Mouse (Mus musculus) kidney, embryonic 15.5 days (tissue): Measurements from ENCODE around the gene Rnf224. TPM values are rescaled to one million over a fixed set of nuclear protein-coding genes. Genes with fewer than 3 reads are reported as not detected.
A peak's percentile ranks its signal among the peaks of the same experiment; 100 is the strongest.

Experiments
- ATAC-seq: fragments of 200-750 bp; cut with Nextera tagmentation; replicated peaks from 2 replicates; pipeline ENCODE4 v1.8.0; 2017; ENCODE audit warnings: moderate TSS enrichment; ENCODE audit not compliant: low FRiP score
- H3K27ac ChIP-seq: fragments of 300-500 bp; sonication (generic); 2 replicates; pipeline ENCODE4 v1.5.1; 2015; ENCODE audit warnings: mild to moderate bottlenecking, inconsistent platforms
- H3K27me3 ChIP-seq: fragments of 300-500 bp; sonication (generic); 2 replicates; pipeline ENCODE4 v1.6.1; 2015; ENCODE audit warnings: inconsistent platforms
- H3K36me3 ChIP-seq: fragments of 300-500 bp; sonication (generic); 2 replicates; pipeline ENCODE4 v1.6.1; 2015; ENCODE audit warnings: inconsistent platforms
- H3K4me1 ChIP-seq: fragments of 300-500 bp; sonication (generic); 2 replicates; pipeline ENCODE4 v1.6.1; 2015; ENCODE audit warnings: inconsistent platforms
- H3K4me2 ChIP-seq: fragments of 300-500 bp; sonication (generic); 2 replicates; pipeline ENCODE4 v1.6.1; 2015; ENCODE audit warnings: moderate library complexity, mild to moderate bottlenecking, inconsistent platforms
- H3K4me3 ChIP-seq: fragments of 300-500 bp; sonication (generic); replicated peaks from 2 replicates; pipeline ENCODE4 v1.5.1; 2015; ENCODE audit warnings: mild to moderate bottlenecking, inconsistent platforms
- H3K9ac ChIP-seq: fragments of 300-500 bp; sonication (generic); 2 replicates; pipeline ENCODE4 v1.6.1; 2015; ENCODE audit warnings: mild to moderate bottlenecking, inconsistent platforms
- H3K9me3 ChIP-seq: fragments of 300-500 bp; sonication (generic); replicated peaks from 2 replicates; pipeline ENCODE4 v1.6.1; 2016; ENCODE audit warnings: inconsistent platforms
- WGBS: fragments of 180-500 bp; shearing (Covaris S2); methylation state at CpG from one replicate; pipeline ENCODE4 v1.1.7; 2015; ENCODE audit warnings: mixed read lengths; 5-methylcytosine and 5-hydroxymethylcytosine counted together
- polyA plus RNA-seq: library from polyadenylated mRNA; unstranded; fragments of >200 nt; fragmentation: Nextera tagmentation; extraction: Ambion mirVana; gene quantifications from 2 replicates; pipeline ENCODE4 v1.2.1, GENCODE M21; 2015

The Rnf224 gene
- polyA plus RNA-seq, result 0.31 and 0.41 TPM in 2 replicates

- no peaks in the 10 kb centered on the region for H3K36me3 ChIP-seq
- no peaks in the 10 kb centered on the region for H3K9me3 ChIP-seq
- no peak within 1 kb of the TSS for H3K27ac ChIP-seq
- ATAC-seq, result no peak
- H3K4me2 ChIP-seq, result no peak within 1 kb of the TSS
- H3K27me3 ChIP-seq, result peaks cover 8% of the 10 kb centered on the region
- no peak within 1 kb of the TSS for H3K4me3 ChIP-seq
- 31% methylated on average over 8 of the region's 8 CpGs for WGBS
- no peak within 1 kb of the TSS for H3K9ac ChIP-seq
- H3K4me1 ChIP-seq, result peaks cover 24% of the 10 kb centered on the region
These were observed at the start of gene Rnf224 for GRCm38 (mm10) chr2:25236614-25237013. TSS of gene Rnf224 (minus strand) at chr2:25236787.

GRCm38 (mm10) chr2:25286314-25286713, 49.7 kb upstream of the Rnf224 start:
- H3K9ac ChIP-seq, result no peak overlapping the region
- H3K4me1 ChIP-seq, result peaks cover 21% of the 10 kb centered on the region
- ATAC-seq, result no peak
- no peak overlapping the region for H3K4me3 ChIP-seq
- 76% methylated on average over 1 of the region's 1 CpGs for WGBS
- H3K36me3 ChIP-seq, result peaks cover 50% of the 10 kb centered on the region
- peak overlapping the region; percentile 61; the same call in 1 of the 2 replicates for H3K27ac ChIP-seq
- H3K4me2 ChIP-seq, result no peak overlapping the region
- peaks cover 37% of the 10 kb centered on the region for H3K27me3 ChIP-seq
- H3K9me3 ChIP-seq, result no peaks in the 10 kb centered on the region

GRCm38 (mm10) chr2:25285551-25285950, 49.0 kb upstream of the Rnf224 start:
- H3K27ac ChIP-seq, result 0 out of 2 replicates have a peak overlapping the region, but pooled peaks have one; percentile 61
- no peak for ATAC-seq
- no peaks in the 10 kb centered on the region for H3K9me3 ChIP-seq
- H3K36me3 ChIP-seq, result peaks cover 57% of the 10 kb centered on the region
- H3K9ac ChIP-seq, result no peak overlapping the region
- H3K27me3 ChIP-seq, result peaks cover 29% of the 10 kb centered on the region
- H3K4me2 ChIP-seq, result no peak overlapping the region
- WGBS, result 90% methylated on average over 2 of the region's 2 CpGs
- H3K4me1 ChIP-seq, result peaks cover 13% of the 10 kb centered on the region
- H3K4me3 ChIP-seq, result no peak overlapping the region

- H3K4me2 ChIP-seq, result no peak overlapping the region
- H3K27me3 ChIP-seq, result no peaks in the 10 kb centered on the region
- no peak overlapping the region for H3K27ac ChIP-seq
- H3K36me3 ChIP-seq, result peaks cover 98% of the 10 kb centered on the region
- H3K9ac ChIP-seq, result no peak overlapping the region
- no peak overlapping the region for H3K4me3 ChIP-seq
- H3K4me1 ChIP-seq, result peaks cover 3% of the 10 kb centered on the region; the same call in 1 of the 2 replicates
- WGBS, result 66% methylated on average over 13 of the region's 13 CpGs
- no peak; the same call in 1 of the 2 replicates for ATAC-seq
- no peaks in the 10 kb centered on the region for H3K9me3 ChIP-seq
These were observed 42.6 kb upstream of the Rnf224 start for GRCm38 (mm10) chr2:25278928-25279882.

GRCm38 (mm10) chr2:25273010-25273409, 36.4 kb upstream of the Rnf224 start:
- no peaks in the 10 kb centered on the region for H3K27me3 ChIP-seq

GRCm38 (mm10) chr2:25272515-25272914, 35.9 kb upstream of the Rnf224 start:
- peak; percentile 65 for ATAC-seq
- peak overlapping the region; percentile 93 for H3K4me2 ChIP-seq
- peak overlapping the region; percentile 87 for H3K9ac ChIP-seq
- H3K9me3 ChIP-seq, result no peaks in the 10 kb centered on the region
- under 1% methylated on average over 28 of the region's 29 CpGs for WGBS
- H3K27me3 ChIP-seq, result no peaks in the 10 kb centered on the region
- H3K4me1 ChIP-seq, result peaks cover 30% of the 10 kb centered on the region
- peak overlapping the region; percentile 61 for H3K27ac ChIP-seq
- H3K36me3 ChIP-seq, result peaks cover 67% of the 10 kb centered on the region
- peak overlapping the region; percentile 73 for H3K4me3 ChIP-seq

More at GRCm38 (mm10) chr2:25273010-25273409, 36.4 kb upstream of the Rnf224 start:
- 0 out of 2 replicates have a peak overlapping the region, but pooled peaks have one; percentile 61 for H3K27ac ChIP-seq
- H3K9me3 ChIP-seq, result no peaks in the 10 kb centered on the region
- peak overlapping the region; percentile 73 for H3K4me3 ChIP-seq
- H3K9ac ChIP-seq, result peak overlapping the region; percentile 87
- peak overlapping the region; percentile 93 for H3K4me2 ChIP-seq
- no peak for ATAC-seq
- WGBS, result 29% methylated on average over 16 of the region's 16 CpGs
- peaks cover 30% of the 10 kb centered on the region for H3K4me1 ChIP-seq
- H3K36me3 ChIP-seq, result peaks cover 72% of the 10 kb centered on the region

GRCm38 (mm10) chr2:25271827-25272511, 35.4 kb upstream of the Rnf224 start, which contains the start of the genes Ssna1 and Anapc2:
TSS of gene Ssna1 (minus strand) at chr2:25272438.
TSS of gene Anapc2 (plus strand) at chr2:25272478.
- H3K9me3 ChIP-seq, result no peaks in the 10 kb centered on the region
- H3K36me3 ChIP-seq, result peaks cover 61% of the 10 kb centered on the region
- H3K27me3 ChIP-seq, result no peaks in the 10 kb centered on the region
- peak within 1 kb of the TSS; percentile 73 for H3K4me3 ChIP-seq
- peaks cover 36% of the 10 kb centered on the region for H3K4me1 ChIP-seq
- peak within 1 kb of the TSS; percentile 85 for H3K27ac ChIP-seq
- peak within 1 kb of the TSS; percentile 93 for H3K4me2 ChIP-seq
- peak; percentile 97 for ATAC-seq
- under 1% methylated on average over 55 of the region's 55 CpGs for WGBS
- peak within 1 kb of the TSS; percentile 87 for H3K9ac ChIP-seq

GRCm38 (mm10) chr2:25267746-25268309, 31.2 kb upstream of the Rnf224 start:
- Histone ChIP-seq H3K4me3 (no peak overlapping the region), H3K9me3 (no peaks in the 10 kb centered on the region), H3K36me3 (peaks cover 25% of the 10 kb centered on the region), H3K27me3 (peaks cover 11% of the 10 kb centered on the region), H3K4me2 (no peak overlapping the region), H3K9ac (no peak overlapping the region), H3K4me1 (peaks cover 60% of the 10 kb centered on the region), H3K27ac (no peak overlapping the region)
- 71% methylated on average over 4 of the region's 4 CpGs for WGBS
- no peak for ATAC-seq

GRCm38 (mm10) chr2:25267241-25267640, 30.7 kb upstream of the Rnf224 start:
- Histone ChIP-seq H3K9ac (no peak overlapping the region), H3K9me3 (no peaks in the 10 kb centered on the region), H3K27ac (no peak overlapping the region), H3K36me3 (peaks cover 25% of the 10 kb centered on the region), H3K4me1 (peaks cover 61% of the 10 kb centered on the region), H3K4me3 (no peak overlapping the region), H3K27me3 (peaks cover 11% of the 10 kb centered on the region), H3K4me2 (no peak overlapping the region)
- no peak for ATAC-seq

GRCm38 (mm10) chr2:25266720-25267119, 30.1 kb upstream of the Rnf224 start:
- 33% methylated on average over 2 of the region's 2 CpGs for WGBS
- no peaks in the 10 kb centered on the region for H3K9me3 ChIP-seq
- H3K27ac ChIP-seq, result no peak overlapping the region
- no peak for ATAC-seq
- peak overlapping the region; percentile 97; the same call in 1 of the 2 replicates for H3K4me2 ChIP-seq
- H3K4me1 ChIP-seq, result peaks cover 65% of the 10 kb centered on the region
- H3K9ac ChIP-seq, result peak overlapping the region; percentile 2; the same call in 1 of the 2 replicates
- H3K27me3 ChIP-seq, result peaks cover 11% of the 10 kb centered on the region
- H3K4me3 ChIP-seq, result no peak overlapping the region
- H3K36me3 ChIP-seq, result peaks cover 25% of the 10 kb centered on the region

GRCm38 (mm10) chr2:25265897-25266656, 29.5 kb upstream of the Rnf224 start:
- 71% methylated on average over 6 of the region's 6 CpGs for WGBS
- Histone ChIP-seq H3K9ac (peak overlapping the region; percentile 2; the same call in 1 of the 2 replicates), H3K27me3 (peaks cover 11% of the 10 kb centered on the region), H3K4me3 (peak overlapping the region; percentile 10; the same call in 1 of the 2 replicates), H3K9me3 (no peaks in the 10 kb centered on the region), H3K36me3 (peaks cover 25% of the 10 kb centered on the region), H3K27ac (no peak overlapping the region), H3K4me1 (peaks cover 59% of the 10 kb centered on the region), H3K4me2 (peak overlapping the region; percentile 97)
- ATAC-seq, result no peak
